Mouse (Mus musculus) neural tube, embryonic 11.5 days (tissue): ENCODE data around the gene Zbtb3. TPM values are rescaled to one million over a fixed set of nuclear protein-coding genes. Genes with fewer than 3 reads are reported as not detected.
A peak's percentile ranks its signal among the peaks of the same experiment; 100 is the strongest.

ENCODE experiments used
- ATAC-seq: fragments of 200-750 bp; cut with Nextera tagmentation; 2 replicates; pipeline ENCODE4 v1.8.0; 2017; ENCODE audit warnings: moderate number of reproducible peaks, mild to moderate bottlenecking, moderate TSS enrichment, moderate library complexity; ENCODE audit not compliant: insufficient read depth, low FRiP score, low TSS enrichment
- DNase-seq: peaks from one replicate; pipeline ENCODE4 v3.0.0-alpha.2; 2015; ENCODE audit warnings: low spot score
- H3K27ac ChIP-seq: fragments of 300-500 bp; sonication (generic); 2 replicates; pipeline ENCODE4 v1.5.1; 2014; ENCODE audit warnings: low read depth, mild to moderate bottlenecking, low read length
- H3K27me3 ChIP-seq: fragments of 300-500 bp; sonication (generic); 2 replicates; pipeline ENCODE4 v1.6.1; 2014; ENCODE audit warnings: mild to moderate bottlenecking, low read length, mixed read lengths; ENCODE audit not compliant: control insufficient read depth, insufficient read depth
- H3K36me3 ChIP-seq: fragments of 300-500 bp; sonication (generic); 2 replicates; pipeline ENCODE4 v1.6.1; 2014; ENCODE audit warnings: mild to moderate bottlenecking, low read length, moderate library complexity, mixed read lengths; ENCODE audit not compliant: control insufficient read depth, insufficient read depth
- H3K4me1 ChIP-seq: fragments of 300-500 bp; sonication (generic); 2 replicates; pipeline ENCODE4 v1.6.1; 2014; ENCODE audit warnings: low read length, mixed read lengths; ENCODE audit not compliant: control insufficient read depth, insufficient read depth
- H3K4me2 ChIP-seq: fragments of 300-500 bp; sonication (generic); 2 replicates; pipeline ENCODE4 v1.6.1; 2014; ENCODE audit warnings: low read depth, mild to moderate bottlenecking, moderate library complexity
- H3K4me3 ChIP-seq: fragments of 300-500 bp; sonication (generic); 2 replicates; pipeline ENCODE4 v1.5.1; 2014; ENCODE audit warnings: low read depth, low read length
- H3K9ac ChIP-seq: fragments of 300-500 bp; sonication (generic); 2 replicates; pipeline ENCODE4 v1.6.1; 2014; ENCODE audit warnings: mild to moderate bottlenecking, low read length
- H3K9me3 ChIP-seq: fragments of 300-500 bp; sonication (generic); 2 replicates; pipeline ENCODE4 v1.6.1; 2016; ENCODE audit warnings: low read length; ENCODE audit not compliant: control insufficient read depth
- WGBS: fragments of 180-500 bp; shearing (Covaris S2); extraction: QIAGEN DNeasy Blood & Tissue Kit; methylation state at CpG from one replicate; pipeline ENCODE4 v1.1.7; 2014; 5-methylcytosine and 5-hydroxymethylcytosine counted together
- polyA plus RNA-seq: library from polyadenylated mRNA; unstranded; fragments of >200 nt; fragmentation: Nextera tagmentation; extraction: Ambion mirVana; gene quantifications from 2 replicates; pipeline ENCODE4 v1.2.1, GENCODE M21; 2014

The Zbtb3 gene
- polyA plus RNA-seq, 1 experiment from 2014 or later: 7.2 TPM

DNA sequence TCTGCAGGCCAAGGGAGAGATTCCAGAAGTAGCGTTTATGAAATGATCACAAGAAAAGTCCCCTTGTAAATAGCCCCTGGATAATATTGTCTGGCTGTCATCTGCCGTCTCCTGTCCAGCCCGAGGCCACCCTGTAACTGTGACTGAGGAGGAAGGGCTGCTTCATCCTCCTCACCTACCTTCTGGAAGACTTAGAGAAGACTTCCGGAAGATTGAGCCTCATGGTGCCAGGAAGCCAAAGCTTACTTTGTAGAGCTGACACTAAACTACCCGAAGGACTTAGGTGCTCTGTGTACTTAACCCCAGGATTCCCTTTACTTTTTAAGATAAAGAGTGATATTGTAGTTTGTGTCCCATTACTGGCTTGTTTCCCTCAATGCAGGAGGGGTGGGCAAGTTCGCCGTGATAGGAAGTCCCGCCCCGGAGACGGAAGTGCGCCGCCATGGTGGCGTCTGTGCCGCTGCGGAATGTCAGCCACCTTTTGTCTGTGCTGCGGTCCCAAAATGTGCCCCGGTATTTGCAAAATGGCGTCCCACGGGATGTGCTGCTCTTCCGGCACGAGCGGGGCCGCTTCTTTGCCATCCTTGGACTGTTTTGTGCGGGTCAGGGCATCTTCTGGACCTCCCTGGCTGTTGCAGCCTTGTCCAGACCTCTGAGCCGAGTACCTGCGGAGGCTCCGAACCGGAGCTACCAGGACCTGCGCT, 31.6 kb upstream of the Zbtb3 start, which contains the start of gene Tmem223:
TSS of gene Tmem223 (plus strand) at position 430 of the 704 bp plus-strand sequence.
- H3K27me3 ChIP-seq: no peaks in the 10 kb centered on the region
- peak within 1 kb of the TSS; percentile 94 for H3K9ac ChIP-seq
- H3K4me2 ChIP-seq: peak within 1 kb of the TSS; percentile 49
- 21% methylated on average over 29 of the region's 29 CpGs for WGBS
- H3K36me3 ChIP-seq: peaks cover 25% of the 10 kb centered on the region
- peaks cover 15% of the 10 kb centered on the region for H3K4me1 ChIP-seq
- peak; percentile 84 for DNase-seq
- no peaks in the 10 kb centered on the region for H3K9me3 ChIP-seq
- peak; percentile 28; the same call in 1 of the 2 replicates for ATAC-seq
- H3K4me3 ChIP-seq: peak within 1 kb of the TSS; percentile 83
- H3K27ac ChIP-seq: peak within 1 kb of the TSS; percentile 78

DNA sequence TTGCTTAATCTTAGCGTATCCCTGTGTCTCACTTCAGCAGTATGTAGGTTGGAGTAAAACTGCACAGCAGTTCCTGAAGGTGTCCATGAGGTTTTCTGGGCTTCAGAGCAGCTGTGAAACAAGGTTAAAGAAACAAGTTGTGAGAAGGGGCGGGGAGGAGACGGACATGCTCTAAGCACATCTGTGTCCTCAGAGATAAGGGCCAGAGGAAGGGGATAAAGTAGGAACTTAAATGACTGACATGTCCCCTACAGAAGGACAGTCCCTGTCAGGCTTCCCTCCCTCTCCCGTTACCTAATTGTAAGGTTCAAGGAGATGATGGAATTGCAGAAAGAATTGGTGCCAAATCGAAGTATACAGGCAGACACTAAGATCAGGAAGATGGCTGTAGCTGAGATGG, 29.4 kb upstream of the Zbtb3 start:
- Histone ChIP-seq H3K9ac (no peak overlapping the region), H3K4me3 (peak overlapping the region; percentile 74)
- no peak for ATAC-seq

DNA sequence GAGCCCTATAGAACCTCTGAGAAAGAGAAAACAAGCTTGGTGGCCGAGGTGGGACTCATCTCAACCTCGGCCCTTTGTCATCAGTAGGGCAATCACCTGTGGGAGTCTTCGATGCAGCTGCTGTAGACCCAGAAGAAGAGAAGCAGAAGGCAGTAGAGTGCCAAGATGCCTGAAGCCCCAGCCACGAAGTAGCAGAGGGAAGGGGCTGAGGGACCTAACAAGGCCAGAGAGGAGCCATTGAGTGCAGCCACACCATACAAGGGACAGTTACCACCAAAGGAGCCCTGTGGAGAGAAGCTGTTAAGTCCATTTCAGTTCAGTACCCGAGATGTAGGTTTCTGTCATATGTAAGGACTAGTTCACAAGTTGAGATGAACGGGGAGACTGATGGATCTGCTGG, 28.9 kb upstream of the Zbtb3 start:
- Histone ChIP-seq H3K4me2 (peak overlapping the region; percentile 99), H3K27ac (no peak overlapping the region), H3K9ac (no peak overlapping the region), H3K27me3 (no peaks in the 10 kb centered on the region), H3K4me1 (peaks cover 15% of the 10 kb centered on the region), H3K9me3 (no peaks in the 10 kb centered on the region), H3K4me3 (peak overlapping the region; percentile 74), H3K36me3 (peaks cover 10% of the 10 kb centered on the region)
- no peak for ATAC-seq
- whole genome bisulfite sequencing: 56% methylated on average over 6 of the region's 6 CpGs
- DNase-seq: no peak

More for the DNA sequence above, 29.4 kb upstream of the Zbtb3 start:
- Histone ChIP-seq H3K4me2 (peak overlapping the region; percentile 99), H3K4me1 (peaks cover 15% of the 10 kb centered on the region), H3K36me3 (peaks cover 10% of the 10 kb centered on the region), H3K9me3 (no peaks in the 10 kb centered on the region), H3K27me3 (no peaks in the 10 kb centered on the region), H3K27ac (no peak overlapping the region)
- no peak for DNase-seq
- 82% methylated on average over 5 of the region's 5 CpGs for WGBS

DNA sequence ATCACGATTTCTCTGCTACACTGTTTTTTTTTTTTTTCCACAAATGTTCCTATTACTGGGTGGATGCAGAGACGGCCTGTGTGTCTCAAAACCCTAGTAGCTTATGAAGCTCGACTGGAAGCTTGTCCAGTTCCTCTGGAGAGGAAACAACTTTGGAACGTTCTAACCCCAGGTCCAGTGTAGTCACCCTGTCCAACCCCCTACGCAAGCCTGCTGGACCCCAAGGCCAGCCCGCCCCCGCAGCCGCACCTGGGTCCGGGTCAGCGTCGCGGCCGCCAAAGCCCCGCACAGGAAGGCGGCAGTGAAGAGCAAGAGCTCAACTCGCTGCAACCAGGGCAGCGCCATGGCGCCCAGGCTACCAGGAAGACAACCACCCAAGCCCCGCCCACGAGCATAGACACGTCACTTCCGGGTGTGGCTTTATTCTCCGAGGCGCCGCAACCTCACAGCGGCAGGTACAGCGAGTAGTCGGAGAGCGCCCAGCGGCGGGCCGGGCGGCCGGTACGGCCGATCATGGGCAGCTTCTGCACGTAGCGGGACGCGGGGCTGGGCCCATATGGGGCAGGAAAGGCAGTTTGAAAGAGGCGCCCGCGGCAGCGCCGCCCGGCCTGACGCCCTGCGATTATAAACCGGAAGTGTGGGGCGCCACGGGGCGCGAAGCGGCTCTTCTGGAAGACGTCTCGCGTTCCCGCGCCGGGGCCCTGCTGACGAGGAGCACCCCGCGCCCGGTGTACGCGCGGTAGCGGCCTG, 28.1 kb upstream of the Zbtb3 start, which contains the start of gene Tmem179b:
TSS of gene Tmem179b (minus strand) at position 382 of the 750 bp plus-strand sequence.
- peaks cover 15% of the 10 kb centered on the region for H3K4me1 ChIP-seq
- H3K9me3 ChIP-seq: no peaks in the 10 kb centered on the region
- under 1% methylated on average over 68 of the region's 68 CpGs for WGBS
- peaks cover 8% of the 10 kb centered on the region for H3K36me3 ChIP-seq
- no peaks in the 10 kb centered on the region for H3K27me3 ChIP-seq
- peak within 1 kb of the TSS; percentile 74 for H3K4me3 ChIP-seq
- peak within 1 kb of the TSS; percentile 90 for H3K9ac ChIP-seq
- ATAC-seq (peak; percentile 95), DNase-seq (peak; percentile 96)
- peak within 1 kb of the TSS; percentile 98 for H3K27ac ChIP-seq
- H3K4me2 ChIP-seq: peak within 1 kb of the TSS; percentile 99

DNA sequence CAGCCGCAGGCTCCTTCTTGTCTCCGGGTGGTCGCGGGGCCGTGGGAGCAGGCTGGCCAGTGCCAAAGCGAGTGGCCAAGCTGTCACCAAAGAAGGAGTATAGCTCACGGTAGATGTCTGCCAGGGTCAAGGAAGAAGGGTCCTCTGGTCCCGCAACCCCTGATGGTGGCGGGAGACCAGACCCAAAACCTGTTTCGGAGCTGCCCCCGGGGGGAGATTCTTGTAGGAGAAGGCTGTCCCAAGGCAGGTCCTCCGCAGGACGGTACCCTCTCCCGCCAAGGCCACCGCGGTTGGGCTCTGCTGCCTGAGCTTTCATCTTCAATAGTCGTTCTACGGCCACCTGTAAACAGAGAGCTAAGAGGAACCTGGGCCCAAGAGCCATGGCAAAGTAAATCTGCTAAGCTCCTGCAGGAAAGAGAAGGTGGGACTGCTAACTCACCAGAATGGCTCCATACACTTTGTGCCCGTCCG, 27.4 kb upstream of the Zbtb3 start:
- ATAC-seq (peak; percentile 51), DNase-seq (no peak)
- Histone ChIP-seq H3K4me2 (peak overlapping the region; percentile 99), H3K4me3 (peak overlapping the region; percentile 74), H3K36me3 (peaks cover 8% of the 10 kb centered on the region), H3K4me1 (peaks cover 15% of the 10 kb centered on the region), H3K9ac (peak overlapping the region; percentile 90), H3K9me3 (no peaks in the 10 kb centered on the region), H3K27ac (peak overlapping the region; percentile 98), H3K27me3 (no peaks in the 10 kb centered on the region)
- WGBS: 6% methylated on average over 20 of the region's 20 CpGs

DNA sequence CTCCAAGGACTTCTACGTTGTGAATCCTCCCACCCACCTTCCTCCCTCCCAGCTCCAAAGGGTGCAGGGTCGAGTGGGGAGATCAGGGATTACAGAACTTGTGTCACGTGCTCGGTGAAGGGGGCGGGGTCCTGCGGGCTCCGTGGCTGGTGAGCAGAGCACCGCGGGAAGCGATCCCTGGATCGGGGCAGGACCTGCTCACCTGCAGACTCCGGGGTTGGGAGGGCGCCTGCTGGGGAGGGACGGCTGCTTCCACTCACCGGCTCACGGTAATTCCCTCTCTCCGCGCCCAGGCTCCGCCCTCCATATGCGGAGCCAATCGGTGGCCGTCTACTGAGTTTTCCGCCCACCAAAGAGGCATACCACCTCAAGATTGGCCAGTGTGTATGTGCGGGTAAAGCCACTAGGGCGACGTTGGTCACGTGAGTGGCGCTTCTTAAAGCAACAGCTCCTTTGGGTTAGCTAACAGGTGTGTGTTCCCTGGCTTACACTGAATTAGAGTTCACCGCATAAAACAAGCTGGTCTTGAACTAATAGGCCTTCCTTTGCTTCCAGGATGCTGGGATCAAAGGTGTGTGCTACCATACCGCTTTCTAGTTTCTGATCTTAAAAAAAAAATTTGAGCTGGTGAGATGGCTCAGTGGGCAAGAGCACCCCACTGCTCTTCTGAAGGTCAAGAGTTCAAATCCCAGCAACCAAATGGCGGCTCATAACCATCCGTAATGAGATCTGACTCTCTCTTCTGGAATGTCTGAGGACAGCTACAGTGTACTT, 16.2 kb upstream of the Zbtb3 start, which contains the start of gene Taf6l:
TSS of gene Taf6l (minus strand) at position 410 of the 774 bp plus-strand sequence.
- under 1% methylated on average over 32 of the region's 32 CpGs for WGBS
- H3K4me1 ChIP-seq: peaks cover 5% of the 10 kb centered on the region; the same call in 1 of the 2 replicates
- H3K36me3 ChIP-seq: peaks cover 9% of the 10 kb centered on the region
- H3K4me3 ChIP-seq: peak within 1 kb of the TSS; percentile 84
- H3K27ac ChIP-seq: no peak within 1 kb of the TSS; the same call in 1 of the 2 replicates
- peak; percentile 100 for ATAC-seq
- no peaks in the 10 kb centered on the region for H3K9me3 ChIP-seq
- peak within 1 kb of the TSS; percentile 73 for H3K4me2 ChIP-seq
- peak; percentile 91 for DNase-seq
- H3K27me3 ChIP-seq: no peaks in the 10 kb centered on the region
- peak within 1 kb of the TSS; percentile 73 for H3K9ac ChIP-seq

DNA sequence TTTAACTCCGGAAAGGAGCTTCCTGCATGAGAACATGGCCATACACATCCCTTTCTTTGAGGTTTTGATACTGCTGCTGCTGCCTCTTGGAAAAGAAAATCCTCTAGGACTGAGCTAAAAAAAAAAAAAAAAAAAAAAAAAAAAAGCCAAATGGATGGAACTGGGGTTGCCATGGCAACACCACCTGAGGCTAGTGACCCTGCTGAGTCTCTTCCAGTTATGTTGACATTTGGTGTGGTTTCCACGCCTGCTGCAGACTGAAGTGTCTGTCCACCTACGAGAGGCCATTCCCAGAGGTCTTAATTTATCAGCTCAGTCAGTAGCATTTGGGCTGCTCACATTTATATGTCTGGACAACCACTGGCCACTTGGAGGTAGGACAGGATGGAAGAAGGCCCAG, 13.8 kb upstream of the Zbtb3 start:
- 13% methylated on average over 3 of the region's 3 CpGs for WGBS
- Histone ChIP-seq H3K4me2 (no peak overlapping the region), H3K27me3 (no peaks in the 10 kb centered on the region), H3K9ac (no peak overlapping the region), H3K4me3 (no peak overlapping the region), H3K4me1 (peaks cover 5% of the 10 kb centered on the region; the same call in 1 of the 2 replicates), H3K9me3 (no peaks in the 10 kb centered on the region), H3K36me3 (peaks cover 5% of the 10 kb centered on the region), H3K27ac (no peak overlapping the region)
- DNase-seq (peak; percentile 19), ATAC-seq (no peak)

DNA sequence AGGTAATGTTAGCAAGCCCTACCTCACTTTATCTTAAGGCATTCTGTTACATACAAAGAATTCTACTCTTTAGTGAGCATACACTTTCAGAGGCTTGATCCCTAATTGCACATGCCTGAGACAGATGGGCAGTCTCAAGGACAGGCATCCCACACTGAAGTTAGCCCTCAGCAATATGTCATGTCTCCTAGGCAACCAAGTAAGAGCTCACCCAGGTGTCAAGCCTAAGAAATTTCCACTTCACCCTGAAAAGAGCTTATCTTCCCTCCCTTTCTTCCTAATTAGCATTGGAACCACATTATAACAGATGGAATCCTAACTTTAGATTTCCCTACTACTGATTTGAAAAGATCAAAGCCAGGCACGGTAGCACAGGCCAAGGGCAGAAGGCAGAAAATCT, 13.2 kb upstream of the Zbtb3 start:
- Histone ChIP-seq H3K9me3 (no peaks in the 10 kb centered on the region), H3K27ac (no peak overlapping the region), H3K4me2 (no peak overlapping the region), H3K4me3 (no peak overlapping the region), H3K9ac (no peak overlapping the region), H3K4me1 (peaks cover 5% of the 10 kb centered on the region; the same call in 1 of the 2 replicates), H3K27me3 (no peaks in the 10 kb centered on the region), H3K36me3 (peaks cover 12% of the 10 kb centered on the region)
- ATAC-seq (no peak), DNase-seq (no peak)
- WGBS: 63% methylated on average over 1 of the region's 1 CpGs
